Mouse (Mus musculus) brain, embryonic 14.5 days (tissue): ENCODE measurements at regions not wholly inside any gene's neighbourhood (a gene's known extent, or its start where the extent isn't known, plus 50 kb on each side); places are given as distances from the start of the nearest gene placed in this dataset.

Experiments used
- CTCF ChIP-seq: fragments of 200-500 bp; IDR thresholded peaks from 2 replicates; pipeline ENCODE4 v1.5.1; 2012; ENCODE audit warnings: inconsistent platforms, mild to moderate bottlenecking, moderate library complexity, borderline replicate concordance; ENCODE audit not compliant: insufficient read depth, insufficient read length; ENCODE audit errors: extremely low read depth
- POLR2A ChIP-seq: fragments of 200-500 bp; IDR thresholded peaks from 2 replicates; pipeline ENCODE4 v1.6.1; 2012; ENCODE audit warnings: mild to moderate bottlenecking, inconsistent platforms, borderline replicate concordance; ENCODE audit not compliant: poor library complexity, insufficient read depth, insufficient read length, severe bottlenecking; ENCODE audit errors: extremely low read depth

DNA sequence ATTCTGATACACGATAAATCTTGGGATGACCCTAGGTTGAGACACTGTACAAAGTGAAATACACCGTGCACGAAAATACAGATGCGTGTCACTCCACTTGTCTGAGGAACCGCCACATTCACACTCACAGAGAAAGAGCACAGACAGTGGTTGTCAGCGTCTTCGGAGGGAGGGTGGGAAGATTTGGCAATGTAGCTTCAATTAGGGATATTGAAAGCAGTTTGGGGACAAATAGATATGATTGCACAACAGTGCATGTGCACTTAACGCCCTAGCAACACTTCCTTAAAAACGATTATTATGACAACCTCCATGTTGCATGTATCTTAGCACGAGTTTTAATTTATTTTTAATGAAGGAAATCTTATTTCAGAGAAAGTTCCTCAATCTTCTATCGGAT lies 51.8 kb upstream of the Ofcc1 start:
- TF ChIP-seq POLR2A = no peak
- TF ChIP-seq CTCF = no peak
